Mouse (Mus musculus) adrenal gland, adult 2 months (tissue): ENCODE measurements around the gene Pard3b. TPM values are rescaled to one million over a fixed set of nuclear protein-coding genes. Genes with fewer than 3 reads are reported as not detected.

ENCODE experiments used
- DNase-seq: peaks from one replicate; pipeline ENCODE4 v3.0.0; 2021
- polyA plus RNA-seq: library from polyadenylated mRNA; depleted of rRNA; stranded (reverse); fragments of >200 nt; gene quantifications from 2 replicates; pipeline ENCODE4 v1.2.3, GENCODE M21; 2012
- total RNA-seq, 2 experiments: library from RNA; stranded (reverse); gene quantifications; 2 replicates each; pipeline ENCODE4 v1.2.3; 2021

Pard3b gene
- total and polyA plus RNA-seq, 3 experiments = 10.8 to 12.1 (median 11.2) TPM

DNA sequence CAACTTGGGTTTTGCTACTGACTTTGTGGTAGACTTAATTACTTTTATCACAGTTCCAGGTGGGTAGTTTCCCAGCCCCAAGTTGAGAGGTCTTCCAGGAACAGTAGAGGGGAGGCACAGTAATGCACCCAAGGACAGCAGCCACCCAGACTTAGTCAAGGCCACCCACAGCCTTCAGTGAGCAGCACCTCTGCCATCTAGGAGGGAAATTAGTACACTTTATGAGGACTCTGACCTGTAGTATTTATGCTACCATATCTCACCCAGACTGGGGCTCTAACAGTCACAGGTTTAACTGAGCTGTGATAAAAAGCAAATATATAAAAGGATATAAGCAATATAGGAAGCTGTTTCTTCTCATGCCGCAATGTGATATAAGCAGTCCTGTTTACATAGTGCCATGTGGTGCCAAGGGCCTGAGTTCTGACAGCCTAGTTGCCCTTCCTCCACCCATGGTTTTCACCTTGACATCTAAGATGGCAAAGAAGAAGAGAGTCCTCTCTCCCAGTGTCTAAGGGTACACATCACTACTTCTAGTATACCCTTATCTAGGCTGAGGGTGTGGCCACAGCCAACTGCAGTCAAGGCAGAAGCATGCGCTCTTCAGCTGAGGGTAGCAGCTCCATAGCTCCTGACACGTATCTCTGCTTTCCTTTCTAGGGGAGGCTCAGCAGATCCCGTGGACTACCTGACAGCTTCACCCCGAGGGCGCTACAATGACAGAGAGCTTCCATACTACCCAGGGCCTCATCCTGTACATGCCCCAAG, 998.5 kb downstream of the Pard3b start:
- DNase-seq = no peak

DNA sequence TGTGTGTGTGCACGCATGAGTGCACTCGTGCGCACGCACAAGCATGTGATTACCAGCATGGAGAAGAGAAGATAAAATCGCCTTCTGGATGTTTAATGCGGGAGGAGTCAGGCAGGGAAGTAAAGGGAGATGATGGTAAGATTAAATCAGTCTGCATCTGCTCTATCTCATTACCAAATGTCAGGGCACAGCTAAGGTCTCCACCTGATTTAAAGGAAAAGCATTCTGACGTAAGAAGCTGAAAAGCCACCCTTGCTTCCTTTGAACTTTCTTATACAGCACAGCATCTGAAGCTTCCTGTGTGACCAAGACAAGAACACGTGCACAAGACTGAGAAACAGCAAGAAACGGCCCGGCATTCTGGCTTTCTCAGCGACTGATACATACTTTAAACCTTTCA, 1000.4 kb downstream of the Pard3b start:
- DNase-seq = no peak

DNA sequence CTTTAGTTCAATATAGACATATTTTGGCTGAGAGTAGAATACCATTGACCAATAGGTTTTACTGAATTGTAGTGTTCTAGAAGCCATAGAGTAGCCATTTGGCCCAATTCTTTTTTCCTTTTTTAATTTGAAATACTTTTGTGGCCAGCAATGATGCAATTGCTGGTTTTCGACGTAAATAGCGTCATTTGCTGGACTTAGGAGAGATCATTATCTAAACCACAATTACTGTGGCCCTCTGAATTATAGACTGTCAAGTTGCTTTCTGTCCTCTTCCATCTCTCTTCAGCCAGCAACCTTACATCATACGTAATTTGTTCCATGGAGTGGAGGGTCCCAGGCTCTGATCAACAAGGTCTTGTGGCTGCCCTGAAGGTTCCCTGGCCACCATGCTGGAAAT, 1000.8 kb downstream of the Pard3b start:
- no peak for DNase-seq

DNA sequence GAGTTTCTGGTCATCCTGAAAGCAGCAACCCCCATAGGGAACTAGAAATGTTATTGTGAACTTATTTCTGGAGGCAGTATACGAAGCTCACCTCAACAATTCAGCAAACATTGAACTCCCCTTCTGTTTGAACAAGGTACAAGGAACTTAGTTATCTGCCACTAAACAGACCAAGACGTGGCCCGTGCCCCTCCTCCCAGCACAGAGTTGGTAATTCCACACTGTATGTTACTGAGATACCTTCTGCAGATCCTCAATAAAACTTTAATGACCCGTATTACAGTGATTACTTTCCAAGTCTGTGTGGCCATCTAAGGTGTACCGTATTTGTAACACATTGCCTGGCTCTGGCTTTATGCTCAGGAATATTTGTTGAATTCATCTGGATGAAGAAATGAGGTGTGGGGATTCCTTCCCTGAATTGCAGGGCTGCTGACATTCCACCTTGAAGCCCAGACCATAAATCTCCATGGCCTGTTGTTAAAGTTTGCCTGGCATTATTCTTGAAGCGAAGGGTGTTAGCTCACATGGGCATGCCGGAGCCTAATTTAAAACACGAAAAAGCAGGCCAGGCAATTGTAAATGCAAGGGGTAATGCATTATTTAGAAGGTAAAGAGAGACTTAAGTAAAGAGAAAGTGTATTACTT, 1006.1 kb downstream of the Pard3b start:
- DNase-seq = no peak

DNA sequence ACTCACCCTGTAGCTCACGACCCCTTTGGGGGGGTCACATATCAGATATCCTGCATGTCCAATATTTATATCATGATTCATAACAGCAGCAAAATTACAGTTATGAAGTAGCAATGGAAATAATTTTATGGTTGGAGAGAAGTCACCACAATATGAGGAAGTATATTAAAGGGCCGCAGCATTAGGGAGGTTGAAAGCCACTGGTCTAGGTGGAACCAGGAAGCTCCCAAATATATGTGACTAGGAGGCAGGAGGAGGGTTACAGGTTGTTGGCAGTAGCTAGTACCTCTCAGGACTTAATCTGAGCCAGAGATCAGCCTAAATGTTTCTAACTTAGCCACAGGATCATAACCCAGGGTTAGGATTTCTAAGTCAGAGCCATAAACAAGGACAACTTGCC, 1008.2 kb downstream of the Pard3b start:
- no peak for DNase-seq

DNA sequence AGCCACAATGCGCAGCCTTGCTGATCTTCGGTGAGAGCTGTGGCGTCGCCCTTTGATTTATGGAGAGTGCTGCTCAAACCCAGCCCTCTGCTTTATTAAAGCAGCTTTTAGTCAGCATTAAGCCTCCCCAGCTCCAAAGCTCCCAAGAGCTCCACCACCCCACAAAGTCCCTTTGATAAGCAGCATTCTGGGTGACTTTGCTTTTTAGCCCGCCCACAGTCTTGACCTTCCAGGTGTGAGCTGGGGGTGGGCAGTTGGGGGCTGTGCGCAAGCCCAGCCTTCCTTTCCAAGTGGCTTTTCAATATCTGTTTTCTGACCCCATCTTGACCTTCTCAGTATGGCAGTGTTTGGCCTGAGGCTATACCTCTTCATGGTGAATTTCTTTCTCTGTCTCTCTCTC, 1009.5 kb downstream of the Pard3b start:
- DNase-seq = no peak

DNA sequence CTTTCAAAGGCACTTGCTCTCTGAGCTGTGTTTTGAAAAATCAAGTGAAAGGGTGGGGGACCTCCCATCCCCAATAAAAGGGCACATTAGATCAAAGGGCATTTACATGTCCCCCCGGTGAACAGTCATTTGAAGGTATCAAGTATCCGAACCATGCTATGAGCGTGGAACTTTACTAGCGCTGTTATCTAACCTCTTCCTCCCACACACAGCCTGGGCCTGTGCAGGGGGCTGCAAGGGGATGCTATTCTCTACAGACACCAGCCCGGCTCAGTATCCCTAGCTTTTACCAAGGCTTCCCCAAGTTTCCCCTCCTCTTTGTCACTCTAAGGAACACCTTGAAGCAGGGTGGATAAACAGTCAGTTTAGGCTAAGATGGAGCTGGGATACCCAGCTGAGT, 1010.0 kb downstream of the Pard3b start:
- no peak for DNase-seq

DNA sequence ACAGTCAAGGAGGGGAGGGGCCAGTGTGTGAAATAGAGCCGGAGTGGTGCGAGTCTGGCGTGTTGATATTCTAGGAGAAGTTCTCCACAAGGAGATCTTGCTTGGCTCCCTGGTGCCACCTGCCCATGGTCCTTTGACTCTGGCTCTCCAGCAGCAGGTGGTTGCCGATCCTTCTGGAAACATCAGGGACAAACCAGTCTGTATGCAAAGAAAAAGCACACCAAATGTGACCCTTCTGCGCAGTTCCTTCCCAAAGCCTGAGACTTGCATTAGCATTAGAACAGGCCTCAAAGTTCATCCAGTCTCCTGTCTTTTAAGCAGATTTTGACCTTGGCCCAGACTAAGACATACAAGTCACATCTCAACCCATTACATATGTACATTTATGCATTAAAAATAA, 1011.9 kb downstream of the Pard3b start:
- DNase-seq = no peak

DNA sequence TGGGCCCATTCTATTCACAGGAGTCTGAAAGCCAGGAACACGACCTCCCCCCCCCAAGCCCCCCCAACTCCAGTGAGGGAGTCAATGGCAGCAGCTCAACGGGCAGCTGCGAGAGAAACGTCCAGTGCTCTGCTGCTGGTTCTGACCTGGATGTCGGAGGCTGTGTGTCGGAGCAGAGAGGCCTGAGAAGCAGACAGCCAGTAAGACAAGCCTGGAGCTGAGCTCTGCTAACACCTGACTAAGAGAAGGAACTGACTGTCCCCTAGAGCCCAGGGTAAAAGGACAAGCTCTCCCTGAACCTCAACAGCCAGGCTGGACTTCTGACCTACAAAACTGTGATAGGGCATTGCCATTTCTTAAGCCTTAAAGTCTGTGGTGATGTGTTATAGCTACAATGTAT, 1015.8 kb downstream of the Pard3b start:
- no peak for DNase-seq

DNA sequence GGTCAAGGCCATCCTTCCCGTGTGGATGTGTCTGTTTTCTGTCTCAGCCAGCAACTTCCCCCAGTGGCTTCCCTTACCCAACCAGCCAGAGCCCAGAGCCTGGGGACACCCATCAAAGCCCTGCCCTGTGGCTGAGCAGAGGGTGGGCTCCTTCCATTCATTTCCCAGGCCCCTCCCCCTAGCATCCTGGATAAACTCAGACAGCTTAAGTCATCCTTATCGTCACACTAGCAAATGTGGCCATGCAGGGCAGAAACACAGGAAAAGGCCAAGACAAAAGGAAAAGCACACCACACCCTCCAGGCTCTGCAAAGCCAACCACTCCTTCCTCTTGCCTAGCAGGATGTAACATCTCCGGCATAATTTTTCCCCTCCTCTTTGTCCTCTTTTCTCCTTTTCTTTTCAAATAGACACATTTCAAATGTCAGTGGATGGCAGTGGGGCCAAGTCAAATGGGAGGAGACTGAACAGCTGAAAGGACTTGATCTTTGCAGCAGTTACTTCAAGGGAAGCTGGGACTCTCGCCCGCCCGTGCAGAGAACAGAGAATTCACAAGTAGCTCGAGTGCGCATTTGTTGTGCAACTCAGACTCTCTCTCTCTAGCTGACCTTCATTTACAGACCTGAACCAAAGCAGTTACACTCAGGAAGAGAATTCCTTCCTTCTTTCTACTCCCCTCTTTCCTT, 1026.5 kb downstream of the Pard3b start:
- peak; percentile 59 for DNase-seq

DNA sequence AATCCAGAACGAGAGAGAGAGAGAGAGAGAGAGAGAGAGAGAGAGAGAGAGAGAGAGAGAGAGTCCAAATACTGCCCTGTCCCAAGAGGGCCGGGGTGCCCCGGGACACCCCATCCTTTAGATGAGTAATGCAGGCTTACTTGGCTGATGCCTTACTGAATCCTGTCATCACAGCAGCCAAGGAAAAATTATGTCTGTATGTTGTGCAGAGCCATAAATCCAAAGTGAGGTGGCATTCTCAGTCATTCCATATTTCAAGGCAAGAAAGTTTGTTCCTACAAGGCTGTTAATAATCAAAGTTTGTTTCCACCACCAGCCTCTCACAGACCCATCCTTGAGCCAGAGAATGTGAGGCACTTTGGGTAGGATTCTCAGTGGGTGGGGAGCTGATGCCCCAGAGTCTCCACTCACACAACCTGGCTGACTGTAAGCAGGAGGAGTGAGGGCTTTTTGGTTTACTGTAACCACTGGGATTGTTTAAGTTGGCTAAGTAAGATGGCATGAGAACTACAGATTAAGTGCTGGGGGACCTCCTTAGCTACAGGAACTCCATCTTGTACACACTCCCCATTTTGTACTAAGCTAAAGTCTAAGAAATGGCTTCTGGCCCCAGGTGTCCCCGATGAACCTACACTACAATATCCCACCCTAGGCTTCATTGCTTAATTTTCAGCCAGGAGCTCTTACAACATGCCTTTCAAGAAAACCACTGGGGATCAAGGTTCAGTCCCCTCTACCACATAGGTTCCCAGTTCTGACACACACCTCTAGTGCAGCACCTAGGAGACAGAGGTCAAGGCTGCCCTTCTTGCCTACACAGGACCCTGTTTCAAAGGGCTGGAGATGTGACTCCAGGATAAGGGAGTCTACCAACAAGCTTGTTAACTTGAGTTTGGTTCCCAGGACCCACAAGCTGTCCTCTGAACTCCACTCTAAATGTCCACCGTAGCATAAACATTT, 1027.4 kb downstream of the Pard3b start:
- peak; percentile 17 for DNase-seq

DNA sequence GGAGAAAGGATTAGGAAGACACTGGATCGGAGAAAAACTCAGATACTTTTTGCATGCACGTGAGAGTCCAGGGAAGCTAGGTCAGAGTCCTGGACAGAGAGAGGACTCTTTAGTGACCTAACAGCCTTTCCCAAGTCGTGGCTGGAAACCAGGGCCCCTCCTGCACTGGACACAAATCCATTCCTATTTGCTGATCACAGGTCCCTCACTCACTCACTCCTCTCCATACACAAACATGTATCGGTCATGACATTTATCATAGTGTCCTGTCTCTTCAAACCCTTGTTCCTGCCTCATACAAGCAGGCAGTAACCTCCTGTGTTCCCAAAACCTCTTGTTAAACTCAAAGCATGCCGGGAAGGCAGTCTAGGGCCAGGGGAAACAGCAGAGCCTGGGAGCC, 1028.2 kb downstream of the Pard3b start:
- DNase-seq = no peak

DNA sequence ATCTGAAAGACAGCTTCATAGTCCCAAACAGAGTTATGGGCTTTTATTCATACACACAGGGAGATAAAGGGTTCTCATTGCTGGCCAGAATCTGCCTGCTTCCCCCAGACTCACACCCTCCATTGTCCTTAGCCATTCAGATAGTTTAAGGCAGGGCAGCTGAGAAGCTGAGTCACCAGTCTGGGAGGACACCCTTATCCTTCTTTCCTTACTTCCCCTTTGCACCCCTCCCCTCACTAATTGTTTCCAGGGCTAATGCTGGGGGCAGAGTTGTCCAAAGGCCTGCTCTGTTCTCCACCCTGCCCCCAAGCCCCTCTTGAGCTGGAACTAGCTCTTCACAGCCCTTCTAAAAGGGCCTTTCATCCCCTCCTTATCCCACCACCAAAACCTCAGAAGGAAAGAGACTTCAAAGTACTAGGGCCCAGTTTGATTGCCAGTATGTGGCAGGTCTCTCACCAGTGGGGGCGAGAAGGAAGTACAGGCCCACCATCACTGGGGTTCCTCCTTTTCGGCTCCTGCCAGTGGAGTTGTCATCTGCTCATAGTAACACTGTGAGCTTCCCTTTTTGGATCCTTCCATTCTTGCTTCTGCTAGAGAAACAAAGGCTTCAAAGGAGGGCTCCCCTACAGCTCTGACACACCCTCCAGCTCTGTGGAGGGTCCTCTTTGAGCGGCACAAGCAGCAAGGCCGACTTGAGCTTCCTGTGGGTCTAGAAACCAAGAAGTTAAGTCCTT, 1040.2 kb downstream of the Pard3b start:
- DNase-seq = no peak

DNA sequence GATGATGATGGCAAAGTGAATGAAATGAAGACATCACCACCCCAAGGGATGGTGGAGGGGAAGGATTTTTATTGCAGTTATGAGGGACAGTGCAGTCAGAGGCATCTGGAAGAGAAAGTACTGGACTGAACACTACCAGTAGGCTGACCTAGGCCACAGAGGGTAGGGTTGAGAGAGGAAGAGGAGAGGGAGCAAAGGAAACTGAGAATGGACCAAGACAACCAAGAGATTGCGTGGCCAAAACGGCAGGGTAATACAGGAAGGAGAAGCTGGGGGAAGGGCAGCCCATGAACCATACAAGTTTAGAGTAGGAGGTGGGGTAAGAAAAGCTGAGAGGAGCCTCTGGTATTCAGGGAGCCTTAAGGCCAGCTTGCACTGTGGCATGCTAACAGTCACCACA, 1040.8 kb downstream of the Pard3b start:
- DNase-seq = no peak

DNA sequence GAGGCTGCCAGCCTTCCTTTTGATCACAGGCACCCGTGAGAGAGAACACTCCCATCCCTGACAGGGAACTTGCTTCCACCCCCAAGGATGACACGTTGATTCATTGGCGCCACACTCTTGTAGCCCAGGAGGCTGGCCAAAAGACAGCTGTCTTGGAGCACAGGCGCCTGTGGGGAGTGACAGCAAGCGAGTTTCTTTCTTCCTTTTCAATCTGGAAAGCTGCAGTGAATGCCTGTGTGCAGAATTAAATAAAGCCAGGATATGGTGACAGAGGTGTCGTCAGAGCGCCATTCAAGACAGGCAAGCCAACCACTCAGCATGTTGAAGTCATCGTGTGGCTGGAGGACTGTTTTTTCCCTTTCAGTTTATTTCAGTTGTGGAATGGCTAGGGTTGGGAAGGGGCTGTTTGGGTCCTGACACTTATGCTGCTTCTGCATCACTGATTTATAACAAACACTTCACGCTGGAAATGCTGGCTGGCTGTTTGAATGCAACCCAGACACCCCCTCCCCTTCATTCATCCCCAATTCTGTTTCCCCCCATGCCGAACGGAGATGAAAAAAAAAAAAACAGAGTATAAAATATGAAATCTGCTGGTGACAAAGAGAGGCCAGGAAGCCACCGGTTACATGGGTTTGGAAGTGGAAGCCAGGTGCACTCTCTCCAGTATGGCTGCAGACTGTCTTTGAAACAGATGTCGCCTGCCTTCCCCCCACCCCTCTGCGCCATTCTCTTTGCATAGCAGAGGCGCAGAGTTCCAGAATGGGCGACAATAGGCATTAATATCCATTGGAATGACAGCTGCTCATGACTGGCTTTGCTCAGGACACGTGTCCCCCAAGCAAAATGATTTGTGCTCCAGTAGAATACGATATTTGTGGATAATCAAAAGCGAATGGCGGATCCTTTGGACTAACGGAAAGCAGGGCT, 1044.1 kb downstream of the Pard3b start:
- DNase-seq = no peak

DNA sequence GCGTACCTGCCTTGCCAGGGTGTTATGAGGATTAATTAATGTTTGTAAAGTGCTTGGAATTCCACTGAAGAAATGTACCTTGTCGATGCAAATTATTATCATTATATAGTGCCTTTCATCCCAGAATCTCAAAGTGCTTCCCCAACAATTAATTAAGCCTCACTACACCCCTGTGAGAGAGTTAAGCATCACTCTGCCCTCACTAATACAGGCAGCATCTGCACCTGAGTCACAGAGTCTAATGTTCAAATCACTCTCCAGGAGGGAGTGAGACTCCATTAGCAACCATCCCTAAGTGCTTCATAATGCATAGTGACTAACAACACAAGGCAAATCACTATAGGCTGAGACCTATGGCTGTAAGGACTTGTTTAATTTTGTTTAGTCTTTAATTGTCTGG, 1044.9 kb downstream of the Pard3b start:
- DNase-seq = no peak

DNA sequence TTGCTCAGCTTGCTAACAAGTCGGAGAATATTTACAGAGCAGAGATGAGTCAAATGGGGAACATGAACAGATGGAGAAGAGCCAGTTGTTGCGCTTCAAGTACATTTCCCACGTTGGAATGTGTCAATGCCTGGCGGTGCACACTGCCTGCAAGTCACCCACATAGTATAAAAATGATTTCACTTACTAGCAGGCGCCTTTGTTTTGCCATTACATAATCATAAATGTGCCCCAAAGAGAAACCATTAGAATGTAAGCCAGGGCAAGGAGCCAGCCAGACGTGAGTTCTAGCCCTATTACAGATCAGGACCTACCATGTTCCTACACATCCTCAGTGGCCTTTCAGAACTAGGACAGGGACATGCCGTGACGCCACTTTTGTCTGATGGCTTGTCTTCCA, 1048.9 kb downstream of the Pard3b start:
- DNase-seq = no peak

DNA sequence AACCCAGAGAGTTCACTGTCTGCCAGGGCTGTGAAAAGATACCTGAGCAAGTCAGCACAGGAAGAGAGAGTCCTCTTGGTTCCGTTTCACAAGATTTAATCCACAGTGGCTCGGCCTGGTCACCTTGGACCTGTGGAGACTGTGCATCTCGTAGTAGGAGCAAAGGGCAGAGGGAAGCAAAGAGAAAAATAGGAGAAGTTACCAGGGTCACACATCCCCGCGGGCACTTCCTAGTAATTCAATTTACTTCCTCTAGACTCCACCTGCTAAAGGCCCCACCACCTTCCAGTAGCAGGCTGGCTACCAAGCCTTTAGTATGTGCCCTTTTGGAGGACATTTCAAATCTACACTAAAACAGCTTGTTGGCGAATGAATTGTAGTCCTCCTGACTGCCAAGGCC, 1052.6 kb downstream of the Pard3b start:
- DNase-seq = no peak
